Comparison of ENCODE assay signal across 25 mouse cellular contexts in the genomic region with DNA sequence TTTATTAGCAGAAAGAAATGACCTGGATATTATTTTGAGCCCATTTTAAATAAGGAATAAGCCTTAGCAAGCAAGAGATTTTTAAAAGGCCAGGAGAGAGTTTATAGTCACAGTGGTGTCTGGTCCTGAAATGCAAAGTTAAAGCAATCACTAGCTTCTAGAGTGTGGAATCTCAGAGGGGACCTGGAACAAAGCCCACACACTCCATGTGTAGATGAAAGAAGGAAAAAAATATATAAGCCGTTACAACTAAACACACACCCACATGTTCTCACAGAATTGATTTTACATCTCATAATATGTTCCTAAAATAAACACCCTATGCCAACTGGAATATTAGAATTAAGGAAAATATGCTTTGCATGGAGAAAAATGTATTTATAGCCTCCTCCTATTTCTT. TPM values are rescaled to one million over a fixed set of nuclear protein-coding genes. Genes with fewer than 3 reads are reported as not detected.
DNase-seq lines count a peak whose midpoint lies in the region; ATAC-seq and TF ChIP-seq lines count a peak whose summit lies in the region.
"Had no signal": no experiment of that assay in that cellular context is flagged by ENCODE, and none has a peak within 500 bp of the region (broad histone marks: within the 10 kb centered on the region; RNA-seq: fewer than 3 reads in every experiment).

No protein-coding gene starts in this region.

- DNase-seq in forebrain, embryonic 14.5 days (ENCODE audit: low spot score), result peak; percentile 31
- no peak for DNase-seq in forebrain, embryonic 11.5 days (ENCODE audit: low spot score)
- peak; percentile 12 for DNase-seq in left cerebral cortex, adult 11 months (ENCODE audit: low spot score)
- DNase-seq in left cerebral cortex, adult 2 months (ENCODE audit: extremely low spot score in 1 of 2, low spot score in 2 of 2), result no peak
- peak; percentile 10 to 12 for DNase-seq in left cerebral cortex, adult 18-20 months (ENCODE audit: low spot score in 2 of 2)
- DNase-seq in right cerebral cortex, postnatal 10 days (ENCODE audit: low spot score in 2 of 2), result peak; percentile 63 to 68
- no peak for DNase-seq in T-cell, adult 2 months (ENCODE audit: low spot score)
- no peak for DNase-seq in layer of hippocampus, postnatal 25 days (ENCODE audit: extremely low spot score in 1 of 2, low spot score in 1 of 2)
- DNase-seq: adrenal gland, adult 2 months; cerebellum, adult 2 months; heart, postnatal 4 days; kidney, adult 9 months; kidney, postnatal 14 days; thymus, postnatal 25 days had no signal

- H3K27me3 ChIP-seq in forebrain, embryonic 14.5 days (replicated peaks; ENCODE audit: control insufficient read depth, insufficient read depth, low read length), result no peaks in the 10 kb centered on the region
- no peaks in the 10 kb centered on the region for H3K27me3 ChIP-seq in forebrain, embryonic 11.5 days (ENCODE audit: control insufficient read depth, insufficient read depth, low read length)
- H3K27me3 ChIP-seq: forebrain, embryonic 12.5 days; hindbrain, embryonic 15.5 days; limb, embryonic 15.5 days; midbrain, embryonic 12.5 days; neural tube, embryonic 15.5 days had no signal

- no peaks in the 10 kb centered on the region for H3K36me3 ChIP-seq in forebrain, embryonic 14.5 days (ENCODE audit: control insufficient read depth, insufficient read depth, low read length)
- no peaks in the 10 kb centered on the region for H3K36me3 ChIP-seq in forebrain, embryonic 11.5 days (ENCODE audit: control insufficient read depth, insufficient read depth, low read length)
- H3K36me3 ChIP-seq: forebrain, embryonic 12.5 days; heart, embryonic 10.5 days; hindbrain, embryonic 15.5 days; limb, embryonic 15.5 days; midbrain, embryonic 12.5 days; neural tube, embryonic 15.5 days had no signal

- TF ChIP-seq CTCF in left cerebral cortex, adult 2 months (IDR thresholded peaks at IDR 0.05), result no peak

- intact Hi-C loops in left cerebral cortex, adult 2 months (cut with DNase I), result no loop called here

- no peak overlapping the region for H3K27ac ChIP-seq in forebrain, embryonic 14.5 days (ENCODE audit: low read depth, low read length)
- H3K27ac ChIP-seq in forebrain, embryonic 11.5 days (ENCODE audit: low read depth, low read length), result no peak overlapping the region
- no peak overlapping the region for H3K27ac ChIP-seq in left cerebral cortex, adult 2 months
- H3K27ac ChIP-seq: forebrain, embryonic 12.5 days; heart, embryonic 10.5 days; hindbrain, embryonic 15.5 days; layer of hippocampus, adult 2 months; limb, embryonic 15.5 days; liver, embryonic 14.5 days; midbrain, embryonic 12.5 days; neural tube, embryonic 15.5 days had no signal

- no peak overlapping the region for H3K9ac ChIP-seq in forebrain, embryonic 14.5 days (ENCODE audit: low read length)
- H3K9ac ChIP-seq in forebrain, embryonic 11.5 days (ENCODE audit: low read length), result no peak overlapping the region
- H3K9ac ChIP-seq: forebrain, embryonic 12.5 days; hindbrain, embryonic 15.5 days; limb, embryonic 15.5 days; liver, embryonic 14.5 days; lung, embryonic 14.5 days; midbrain, embryonic 12.5 days; neural tube, embryonic 15.5 days had no signal

- H3K4me2 ChIP-seq in forebrain, embryonic 14.5 days (ENCODE audit: low read length), result no peak overlapping the region
- H3K4me2 ChIP-seq in forebrain, embryonic 11.5 days (ENCODE audit: low read depth, low read length, severe bottlenecking), result no peak overlapping the region
- H3K4me2 ChIP-seq: forebrain, embryonic 12.5 days; hindbrain, embryonic 15.5 days; limb, embryonic 15.5 days; lung, embryonic 14.5 days; midbrain, embryonic 12.5 days; neural tube, embryonic 15.5 days had no signal

- ATAC-seq in forebrain, embryonic 14.5 days, result no peak
- no peak for ATAC-seq in forebrain, embryonic 11.5 days (replicated peaks; ENCODE audit: low FRiP score)
- ATAC-seq: intestine, embryonic 16.5 days; Patski had no signal

- H3K4me3 ChIP-seq in forebrain, embryonic 14.5 days (ENCODE audit: low read depth, low read length), result no peak overlapping the region
- no peak overlapping the region for H3K4me3 ChIP-seq in forebrain, embryonic 11.5 days (ENCODE audit: low read depth, low read length)
- no peak overlapping the region for H3K4me3 ChIP-seq in left cerebral cortex, adult 2 months
- H3K4me3 ChIP-seq: forebrain, embryonic 12.5 days; heart, embryonic 10.5 days; hindbrain, embryonic 15.5 days; layer of hippocampus, adult 2 months; limb, embryonic 15.5 days; midbrain, embryonic 12.5 days; neural tube, embryonic 15.5 days had no signal

- whole genome bisulfite sequencing in forebrain, embryonic 14.5 days, result 67% methylated on average over 1 of the region's 1 CpGs
- 95% methylated on average over 1 of the region's 1 CpGs for WGBS in forebrain, embryonic 11.5 days

- no peaks in the 10 kb centered on the region for H3K4me1 ChIP-seq in forebrain, embryonic 14.5 days (ENCODE audit: control insufficient read depth, insufficient read depth, low read length)
- H3K4me1 ChIP-seq in forebrain, embryonic 11.5 days (replicated peaks; ENCODE audit: control insufficient read depth, insufficient read depth, low read length), result no peaks in the 10 kb centered on the region
- H3K4me1 ChIP-seq: forebrain, embryonic 12.5 days; heart, embryonic 10.5 days; limb, embryonic 15.5 days; midbrain, embryonic 12.5 days; neural tube, embryonic 15.5 days had no signal

- no peaks in the 10 kb centered on the region for H3K9me3 ChIP-seq in forebrain, embryonic 14.5 days (replicated peaks; ENCODE audit: control insufficient read depth, low read length)
- H3K9me3 ChIP-seq in forebrain, embryonic 11.5 days (ENCODE audit: control insufficient read depth, low read length), result no peaks in the 10 kb centered on the region
- H3K9me3 ChIP-seq: forebrain, embryonic 12.5 days; heart, embryonic 10.5 days; hindbrain, embryonic 15.5 days; limb, embryonic 15.5 days; midbrain, embryonic 12.5 days; neural tube, embryonic 15.5 days had no signal

RNA-seq across cellular contexts. Expression of gene Btbd3, which starts 36.1 kb away (rescaled TPM):
- polyA plus RNA-seq in forebrain, embryonic 14.5 days (2014; fragmentation: Nextera tagmentation; extraction: Ambion mirVana), result 24.4 and 29.7 TPM in 2 replicates
- polyA plus RNA-seq in forebrain, embryonic 11.5 days (2014; fragmentation: Nextera tagmentation; extraction: Ambion mirVana), result 14.4 and 14.9 TPM in 2 replicates
- total RNA-seq in left cerebral cortex, adult 2 months (2021), result 100 to 1,000 TPM; 153 to 161 TPM
- total RNA-seq in left cerebral cortex, adult 18-20 months (2021), result 100 to 1,000 TPM; 145 to 160 TPM
- 100 to 1,000 TPM; 184 to 211 TPM for total RNA-seq in layer of hippocampus, postnatal 25 days (2021)

Comparison
In these comparisons a context has a peak if more than half of its experiments do, and no peak if none do; other contexts are left out.
1. DNase-seq: peak in forebrain, embryonic 14.5 days (single experiment), left cerebral cortex, adult 11 months (single experiment), left cerebral cortex, adult 18-20 months (2 of 2) and right cerebral cortex, postnatal 10 days (2 of 2); none in forebrain, embryonic 11.5 days (single experiment), left cerebral cortex, adult 2 months (0 of 2), T-cell, adult 2 months (single experiment) and layer of hippocampus, postnatal 25 days (0 of 2).